Mouse (Mus musculus) right cerebral cortex, adult 2 months (tissue): ENCODE results near the gene Prss30.
"Not testable (repeated sequence)": the region's sequence is repeated elsewhere in the genome, so short reads cannot be mapped to it uniquely, and the experiment has no call there.

Experiments
- DNase-seq, 2 experiments: peaks; one replicate each; pipeline ENCODE4 v3.0.0; 2021 to 2022; ENCODE audit warnings: low spot score in 2 of 2

Gene Prss30

GRCm38 (mm10) chr17:23984989-23985388, 4.6 kb upstream of the Prss30 start:
- DNase-seq = no peak

GRCm38 (mm10) chr17:23982912-23983311, 2.5 kb upstream of the Prss30 start:
- DNase-seq = no peak

DNA sequence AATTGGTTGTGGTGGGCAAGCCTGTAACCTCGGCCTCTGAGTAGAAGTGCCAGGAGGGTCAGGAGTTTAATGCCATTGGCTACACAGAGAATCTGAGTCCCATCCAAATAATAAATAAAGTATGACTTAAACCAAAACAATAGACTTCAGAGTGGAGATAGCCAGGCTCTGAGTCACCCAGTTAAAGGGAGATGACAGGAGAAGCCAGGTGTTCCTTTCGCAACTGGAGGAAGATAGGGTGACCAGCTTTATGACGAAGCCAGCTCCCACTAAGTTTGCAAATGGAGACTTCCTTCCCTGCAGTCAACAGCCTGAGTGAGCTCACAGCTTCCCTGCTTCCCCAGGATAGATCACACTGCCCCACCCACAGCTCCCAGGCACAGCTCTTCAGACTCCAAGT, 895 bp downstream of the Prss30 start:
- no peak for DNase-seq

DNA sequence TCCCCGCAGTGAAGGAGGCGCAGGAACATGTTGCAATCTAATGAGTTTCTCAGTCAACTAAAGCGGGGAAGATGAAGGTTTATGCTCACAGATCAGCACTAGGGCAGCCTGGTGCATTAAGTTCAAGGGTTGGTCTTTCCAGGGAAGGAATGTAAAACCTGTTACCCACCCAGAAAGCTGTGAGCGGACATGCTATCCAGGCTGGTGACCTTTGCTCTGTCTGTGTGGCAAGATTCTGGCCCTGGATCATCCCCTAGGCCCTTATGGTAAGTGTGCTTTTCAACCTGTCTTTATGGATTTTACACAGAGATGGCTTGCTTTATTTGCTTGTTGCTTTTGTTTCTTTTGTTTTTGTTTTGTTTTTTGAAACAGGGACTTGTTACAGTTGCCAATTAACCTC, 3.7 kb downstream of the Prss30 start:
- no peak for DNase-seq

- no peak for DNase-seq
Measured at GRCm38 (mm10) chr17:23971315-23971714, 9.1 kb downstream of the Prss30 start.

DNA sequence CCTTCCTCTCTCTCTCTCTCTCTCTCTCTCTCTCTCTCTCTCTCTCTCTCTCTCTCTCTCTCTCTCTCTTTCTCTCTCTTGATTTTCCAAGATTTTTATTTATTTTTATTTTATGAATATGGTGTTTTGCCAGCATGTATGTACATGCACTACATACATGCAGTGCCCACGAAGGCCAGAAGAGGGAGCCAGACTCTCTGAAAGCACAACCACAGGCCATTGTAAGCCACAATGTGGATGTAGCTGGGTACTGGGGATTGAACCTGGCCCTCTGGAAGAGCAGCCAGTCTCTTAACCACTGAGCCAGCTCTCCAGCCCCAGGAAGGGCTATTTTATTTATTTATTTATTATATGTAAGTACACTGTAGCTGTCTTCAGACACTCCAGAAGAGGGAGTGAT, 11.1 kb downstream of the Prss30 start:
- DNase-seq = peak; percentile 83 to 86

GRCm38 (mm10) chr17:23968780-23969179, 11.6 kb downstream of the Prss30 start:
- DNase-seq = no peak

DNA sequence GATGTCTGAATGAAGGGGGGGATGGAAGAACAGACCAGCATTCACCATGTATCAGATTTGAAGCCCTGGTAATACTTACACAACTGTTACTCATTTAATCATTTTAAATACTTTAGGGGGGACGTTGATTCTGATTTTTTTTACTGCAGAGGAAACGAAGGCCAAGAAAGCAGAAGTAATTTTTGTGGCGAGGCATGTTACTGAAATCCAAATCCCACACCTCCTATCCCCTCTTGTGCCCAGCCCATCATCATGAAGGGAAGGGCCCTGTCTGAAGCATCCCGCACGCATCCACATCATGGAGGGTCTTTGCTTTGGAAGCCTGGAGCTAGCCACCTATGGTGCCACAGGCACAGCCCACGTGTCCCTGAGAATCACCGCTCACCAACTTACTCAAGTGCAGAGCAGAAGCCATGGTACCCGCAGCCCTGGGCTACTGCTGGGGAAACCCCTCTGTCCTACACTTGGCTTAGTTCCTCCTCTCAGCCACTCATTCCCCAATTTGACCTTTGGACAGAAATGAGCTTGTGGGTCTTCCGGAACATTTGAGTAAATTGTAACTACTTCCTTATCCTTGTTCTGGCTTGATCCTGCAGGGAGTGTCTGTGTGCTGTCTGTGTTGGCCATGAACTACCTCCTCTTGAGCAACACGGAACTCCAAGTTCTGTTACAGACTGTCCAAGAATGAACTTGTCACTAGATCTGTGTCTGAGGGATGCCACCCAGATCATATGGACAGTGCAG, 13.5 kb downstream of the Prss30 start:
- DNase-seq = no peak

GRCm38 (mm10) chr17:23965805-23966425, 14.5 kb downstream of the Prss30 start:
- no peak for DNase-seq

- no peak for DNase-seq
Measured at GRCm38 (mm10) chr17:23961573-23962122, 18.7 kb downstream of the Prss30 start.

DNA sequence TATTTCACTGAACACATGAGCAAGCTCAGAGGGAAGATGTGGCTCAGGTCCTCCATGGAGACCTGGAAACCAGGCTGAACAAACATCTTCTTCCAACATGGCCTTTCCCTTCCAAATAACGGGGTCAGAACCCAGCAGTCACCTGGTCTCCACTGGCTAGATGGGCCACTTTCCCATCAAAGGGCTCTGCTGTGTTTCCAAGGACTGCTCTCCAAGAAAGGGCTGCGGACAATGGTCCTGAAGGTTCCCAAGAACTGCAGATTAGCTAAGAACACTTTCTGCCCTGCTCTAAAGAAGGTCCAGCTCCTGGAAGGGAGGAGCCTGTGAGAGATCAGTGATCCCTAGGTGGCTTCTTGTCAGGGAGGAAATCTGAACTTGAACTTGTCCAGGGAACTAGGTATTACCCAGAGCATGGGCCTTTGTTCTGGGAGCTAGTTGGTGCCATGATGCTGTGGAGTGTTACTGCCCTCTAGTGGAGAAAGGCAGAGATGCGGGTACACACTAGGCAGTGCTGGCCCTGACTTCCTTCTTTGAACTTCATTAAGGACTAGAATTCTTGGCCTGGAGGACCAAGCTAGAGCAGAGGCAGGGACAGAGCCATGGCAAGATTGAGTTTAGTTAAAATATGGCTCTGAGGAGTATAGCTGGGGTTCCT, 20.2 kb downstream of the Prss30 start:
- peak; percentile 84 to 87 for DNase-seq

GRCm38 (mm10) chr17:23955174-23955573, 25.2 kb downstream of the Prss30 start, which contains the start of gene Sbpl:
TSS of gene Sbpl (minus strand) at chr17:23955274.
- DNase-seq = no peak

DNA sequence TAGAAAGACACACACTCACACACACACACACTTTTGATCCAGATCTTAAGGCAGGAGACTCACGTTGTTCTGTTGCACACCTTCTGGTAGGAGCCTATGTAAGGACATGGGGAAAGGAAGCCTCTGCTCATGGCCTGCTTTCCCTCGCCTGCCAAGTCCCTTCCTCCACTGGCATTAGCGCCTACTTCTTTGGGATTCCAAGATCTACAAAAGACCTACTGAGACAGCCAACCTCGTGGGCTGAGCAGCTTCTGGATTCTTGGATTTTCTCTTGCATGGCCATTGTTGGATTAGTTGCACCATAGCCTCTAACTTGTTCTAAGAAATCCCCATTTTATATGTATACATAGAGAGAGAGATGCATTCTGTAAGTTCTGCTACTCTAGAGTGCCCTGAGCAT, 29.5 kb downstream of the Prss30 start:
- DNase-seq = not testable (repeated sequence)

GRCm38 (mm10) chr17:23949068-23949467, 31.3 kb downstream of the Prss30 start:
- DNase-seq = no peak

DNA sequence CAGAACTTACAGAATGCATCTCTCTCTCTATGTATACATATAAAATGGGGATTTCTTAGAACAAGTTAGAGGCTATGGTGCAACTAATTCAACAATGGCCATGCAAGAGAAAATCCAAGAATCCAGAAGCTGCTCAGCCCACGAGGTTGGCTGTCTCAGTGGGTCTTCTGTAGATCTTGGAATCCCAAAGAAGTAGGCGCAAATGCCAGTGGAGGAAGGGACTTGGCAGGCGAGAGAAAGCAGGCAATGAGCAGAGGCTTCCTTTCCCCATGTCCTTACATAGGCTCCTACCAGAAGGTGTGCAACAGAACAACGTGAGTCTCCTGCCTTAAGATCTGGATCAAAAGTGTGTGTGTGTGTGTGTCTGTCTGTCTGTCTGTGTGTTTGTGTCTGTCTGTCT, 32.9 kb downstream of the Prss30 start:
- peak in 1 of 2 experiments; percentile 14 for DNase-seq

DNA sequence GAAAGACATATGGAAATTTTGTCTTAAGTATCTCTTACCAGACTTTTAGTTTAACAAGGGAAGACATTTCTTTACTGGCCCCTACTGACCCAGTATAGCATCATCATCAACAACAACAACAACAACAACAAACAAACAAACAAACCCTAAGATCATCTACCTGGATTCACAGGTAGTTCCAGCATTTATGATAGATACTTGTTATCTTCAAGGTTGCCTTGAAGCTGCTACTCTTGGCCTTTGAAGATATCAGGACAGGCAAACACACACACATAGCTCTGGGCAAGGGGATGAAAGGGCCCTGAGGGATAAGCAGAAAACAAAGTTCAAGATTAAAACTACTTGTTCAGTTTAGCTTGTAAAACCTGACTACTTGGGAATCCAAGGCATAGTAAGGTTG, 39.0 kb downstream of the Prss30 start, which contains the start of gene Sbp:
Gene Sbp, plus strand, starts transcription at position 301 of the 400 bp plus-strand sequence.
- DNase-seq = no peak

DNA sequence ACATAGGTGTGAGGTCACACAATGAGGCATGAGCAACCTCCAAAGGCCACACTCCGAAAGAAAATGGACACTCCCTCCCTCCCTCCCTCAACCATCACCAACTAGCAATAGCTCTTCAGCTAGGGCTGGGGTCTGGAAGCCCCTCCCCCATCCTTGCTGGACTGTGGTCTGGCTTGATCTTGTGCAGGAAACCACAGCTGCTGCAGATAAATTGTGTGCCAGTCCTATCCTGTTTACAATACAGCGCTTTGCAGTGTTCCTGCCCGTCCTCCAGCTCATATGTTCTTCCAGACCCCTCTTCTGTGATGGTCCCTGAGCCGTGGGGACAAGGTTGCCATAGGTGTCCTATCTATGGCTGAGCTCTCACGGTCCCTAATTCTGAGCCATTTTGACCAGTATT, 49.2 kb downstream of the Prss30 start:
- DNase-seq = no peak

- peak; percentile 55 to 56 for DNase-seq
Measured at GRCm38 (mm10) chr17:23925090-23925493, 55.3 kb downstream of the Prss30 start.

- peak; percentile 88 to 91 for DNase-seq
Measured at GRCm38 (mm10) chr17:23924531-23925007, 55.8 kb downstream of the Prss30 start.
